Mouse (Mus musculus): ENCODE measurements around the gene Cdk5r2.

DNA sequence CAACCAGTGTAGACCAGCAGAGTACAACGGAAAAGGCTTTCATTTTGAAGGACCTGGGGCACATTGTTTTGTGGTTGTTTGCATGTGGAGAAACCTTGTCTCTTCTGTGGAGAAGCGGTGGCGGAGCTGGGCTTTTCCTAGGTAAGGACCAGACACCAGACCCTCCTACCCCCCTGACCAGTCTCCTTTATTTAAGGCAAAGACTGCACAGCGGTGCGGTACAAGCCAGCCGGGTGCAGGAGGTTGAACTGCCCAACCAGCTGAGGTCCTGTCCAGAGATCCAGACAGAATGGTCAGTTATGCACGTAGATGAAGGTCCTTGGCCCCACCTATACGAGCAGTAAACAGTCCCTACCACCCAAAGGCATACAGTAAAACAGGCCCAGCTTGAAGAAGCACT lies 28.1 kb downstream of the Cdk5r2 start:
- TF ChIP-seq POLR2A (IDR thresholded peaks at IDR 0.05; ENCODE audit: insufficient read depth, low read length) (no peak), CTCF (IDR thresholded peaks at IDR 0.05; ENCODE audit: low read depth, low read length) (no peak)
